Mouse (Mus musculus): ENCODE measurements around the gene Gpx8. TPM values are rescaled to one million over a fixed set of nuclear protein-coding genes. Genes with fewer than 3 reads are reported as not detected.
A peak's percentile ranks its signal among the peaks of the same experiment; 100 is the strongest.

Gene Gpx8
- polyA plus RNA-seq, 1 experiment from 2014 or later, result 98.0 TPM

MicroRNAs within 50 kb of the gene (microRNA counts, 519-probe panel; counts per million panel counts)
- microRNA mmu-miR-449a (2,879 counts per million, percentile 74 among the panel's probes with 10 or more counts), microRNA mmu-miR-449b (not detected), microRNA mmu-miR-449c (not detected)

Small RNAs within 50 kb of the gene (microRNA-seq; reads per million reads assigned to microRNA genes)
- 2,431 reads per million, percentile 85 among the genes with 10 or more reads in this experiment for gene Mir449a
- gene Mir449b, result 2.9 reads per million, percentile 10 among the genes with 10 or more reads in this experiment
- gene Mir449c, result 3.3 reads per million, percentile 12 among the genes with 10 or more reads in this experiment

Other genes starting within 250 kb of the Gpx8 start
- 59.3 and 63.2 TPM in 2 replicates for gene Plpp1, start 245.6 kb downstream of the Gpx8 start, polyA plus RNA-seq (2015; fragmentation: Nextera tagmentation; extraction: Ambion mirVana)
- gene Mtrex, start 119.0 kb downstream of the Gpx8 start, polyA plus RNA-seq (2015; fragmentation: Nextera tagmentation; extraction: Ambion mirVana), result 43.0 and 48.8 TPM in 2 replicates
- gene Dhx29, start 119.0 kb downstream of the Gpx8 start, polyA plus RNA-seq (2015; fragmentation: Nextera tagmentation; extraction: Ambion mirVana), result 13.0 and 13.2 TPM in 2 replicates
- gene Ccno, start 58.6 kb downstream of the Gpx8 start, polyA plus RNA-seq (2015; fragmentation: Nextera tagmentation; extraction: Ambion mirVana), result 0.87 and 2.0 TPM in 2 replicates
- gene Mcidas, start 52.6 kb downstream of the Gpx8 start, polyA plus RNA-seq (2015; fragmentation: Nextera tagmentation; extraction: Ambion mirVana), result 0.62 and 1.2 TPM in 2 replicates
- gene Cdc20b, start 11.3 kb downstream of the Gpx8 start, polyA plus RNA-seq (2015; fragmentation: Nextera tagmentation; extraction: Ambion mirVana), result 0.38 and 0.62 TPM in 2 replicates
- 25.7 and 73.8 TPM in 2 replicates for gene Gzma, start 54.6 kb upstream of the Gpx8 start, polyA plus RNA-seq (2015; fragmentation: Nextera tagmentation; extraction: Ambion mirVana)
- gene Esm1, start 163.2 kb upstream of the Gpx8 start, polyA plus RNA-seq (2015; fragmentation: Nextera tagmentation; extraction: Ambion mirVana), result 1.9 and 2.5 TPM in 2 replicates
- gene Gzmk, start 179.5 kb upstream of the Gpx8 start, polyA plus RNA-seq (2015; fragmentation: Nextera tagmentation; extraction: Ambion mirVana), result not detected in 2 replicates
- 2.1 and 2.7 TPM in 2 replicates for gene BC067074, start 246.7 kb upstream of the Gpx8 start, polyA plus RNA-seq (2015; fragmentation: Nextera tagmentation; extraction: Ambion mirVana)

All from heart, embryonic 16.5 days (tissue).